Mouse (Mus musculus): ENCODE measurements around the gene Actg2.

The Actg2 gene

DNA sequence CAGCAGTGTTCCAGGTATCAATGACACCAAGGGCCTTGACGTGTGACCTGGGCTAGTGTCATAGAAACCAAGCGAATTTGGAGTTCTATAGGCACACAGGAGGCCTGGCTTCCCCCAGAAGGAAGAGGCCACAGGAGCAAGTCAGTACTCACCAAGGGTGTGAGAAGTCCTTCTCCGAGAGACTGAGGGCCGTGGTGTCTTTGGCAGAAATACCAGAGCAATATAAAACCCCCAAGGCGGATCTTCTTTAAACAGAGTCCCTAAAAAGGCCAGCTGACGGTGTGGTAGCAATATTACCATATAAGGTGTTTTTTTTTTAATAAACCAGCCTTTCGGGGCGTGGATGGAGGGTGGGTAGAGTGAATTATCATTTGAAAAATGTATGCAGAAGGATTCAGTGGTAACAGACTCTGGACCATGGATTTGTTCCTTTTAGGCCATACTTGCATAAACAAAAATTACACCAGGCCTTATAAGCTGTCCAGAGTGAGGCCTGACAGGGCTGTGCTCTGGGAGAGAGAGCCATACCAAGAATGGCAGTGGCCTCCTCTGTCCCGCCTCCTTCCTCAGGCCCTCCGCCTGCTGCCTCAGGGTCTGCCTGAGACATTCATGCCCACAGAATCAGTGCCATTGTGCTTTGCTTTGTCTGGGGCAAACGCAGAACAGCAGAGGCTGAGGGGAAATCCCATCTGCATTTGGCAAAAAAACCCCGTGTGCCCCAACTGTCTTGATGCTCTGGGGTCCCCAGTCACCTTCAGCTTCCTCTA lies at the start of gene Actg2:
Gene Actg2, minus strand, starts transcription at position 238 of the 767 bp plus-strand sequence.
- no peak for DNase-seq

- DNase-seq, result peak; percentile 21
Observed at GRCm38 (mm10) chr6:83585328-83585727, 49.3 kb upstream of the Actg2 start.

- DNase-seq, result no peak
Observed at GRCm38 (mm10) chr6:83583591-83583990, 47.5 kb upstream of the Actg2 start.

DNA sequence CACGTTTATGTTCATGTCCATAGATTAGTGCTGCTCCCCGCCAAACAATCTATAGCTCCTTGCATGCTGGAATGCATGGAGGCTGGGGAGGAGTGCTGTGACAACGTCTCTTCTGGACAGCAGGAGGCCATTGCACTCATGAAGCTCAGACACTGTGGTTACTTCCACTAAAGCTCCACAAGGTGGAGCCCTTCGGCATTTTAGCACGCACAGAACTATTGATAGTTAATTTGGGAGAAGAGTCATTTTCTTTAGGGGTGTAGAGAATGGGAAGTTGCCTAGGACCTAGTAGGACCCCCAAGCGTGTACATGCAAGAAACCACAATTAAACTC lies 46.8 kb upstream of the Actg2 start:
- DNase-seq, result peak; percentile 42

- no peak for DNase-seq
Observed at GRCm38 (mm10) chr6:83582135-83582937, 46.3 kb upstream of the Actg2 start.

DNA sequence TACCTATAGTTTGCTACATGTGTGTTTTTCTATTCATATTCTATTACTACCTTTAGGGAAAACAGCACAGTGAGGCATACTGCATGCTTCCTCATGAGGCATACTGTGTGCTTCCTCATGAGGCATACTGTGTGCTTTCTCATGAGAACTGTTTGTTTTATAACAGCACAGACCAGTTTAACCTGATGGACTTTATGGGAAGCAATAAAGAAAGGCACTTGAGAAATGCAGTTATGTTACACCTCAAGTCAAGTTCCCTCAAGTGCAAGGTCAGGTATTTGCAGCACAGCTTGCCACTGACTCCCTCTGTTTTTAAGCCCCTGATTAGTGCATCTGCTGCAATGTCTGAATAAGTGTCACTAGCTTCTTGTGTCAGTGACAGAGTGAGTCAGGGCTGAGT lies 41.5 kb upstream of the Actg2 start:
- no peak for DNase-seq

- DNase-seq, result no peak
Observed at GRCm38 (mm10) chr6:83575609-83576008, 39.5 kb upstream of the Actg2 start.

DNA sequence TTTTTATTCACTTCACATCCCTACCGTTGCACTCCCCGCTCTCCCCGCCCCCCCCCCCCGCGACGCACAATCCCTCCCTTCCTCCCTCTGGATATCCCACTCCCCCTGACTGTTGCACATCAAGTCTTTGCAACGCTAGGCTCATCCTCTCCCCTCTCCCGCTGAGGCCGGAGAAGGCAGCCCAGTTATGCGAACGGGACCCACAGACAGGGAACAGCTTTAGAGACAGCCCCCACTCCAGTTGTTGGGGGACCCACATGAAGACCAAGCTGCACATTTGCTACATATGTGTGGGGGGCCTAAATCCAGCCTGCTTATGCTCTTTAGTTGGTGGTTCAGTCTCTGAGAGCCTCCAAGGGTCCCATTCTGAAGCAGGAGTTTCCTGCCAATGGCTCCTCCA lies 36.6 kb upstream of the Actg2 start, which contains the start of gene Stambp:
Gene Stambp, minus strand, starts transcription at position 59 of the 400 bp plus-strand sequence.
- DNase-seq, result no peak

DNA sequence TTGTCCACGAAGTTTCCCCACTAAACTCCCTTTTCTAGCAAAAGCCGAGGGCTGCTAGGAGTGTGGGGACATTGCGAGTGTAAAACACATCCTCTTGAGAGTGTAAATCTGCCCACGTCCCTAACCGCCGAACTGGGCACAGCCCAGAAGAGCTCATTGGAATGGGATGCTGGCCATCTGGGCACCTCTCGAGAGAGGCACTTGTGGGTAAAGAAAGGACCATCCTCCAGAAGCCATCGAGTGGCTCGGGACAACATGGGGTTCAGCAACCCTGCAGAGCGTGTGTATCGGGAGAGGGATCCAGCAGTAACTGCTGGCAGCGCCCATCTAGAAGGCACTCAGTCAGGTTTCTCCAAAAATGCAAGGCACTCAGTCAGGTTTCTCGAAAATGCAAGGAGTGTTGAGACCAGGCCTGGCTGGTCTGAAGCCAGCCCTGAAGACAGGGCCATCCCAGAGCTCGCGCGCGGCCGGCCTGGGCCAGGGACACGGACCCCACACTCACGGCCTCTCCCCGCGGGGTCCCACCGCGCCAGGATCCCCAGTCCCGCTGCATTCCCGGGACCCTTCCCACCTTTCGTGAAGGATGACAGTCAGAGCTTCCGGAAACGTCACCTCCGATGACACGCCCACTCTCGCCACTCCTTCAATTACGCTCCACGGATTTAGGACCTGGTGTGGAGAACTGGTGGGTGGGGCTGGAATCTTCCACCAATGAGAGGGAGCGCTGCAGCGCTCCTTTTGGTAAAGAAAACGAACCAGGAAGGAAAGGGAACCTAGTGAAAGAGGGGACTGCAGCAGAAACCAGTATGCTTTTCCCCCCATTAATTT lies 36.0 kb upstream of the Actg2 start:
- peak; percentile 90 for DNase-seq

DNA sequence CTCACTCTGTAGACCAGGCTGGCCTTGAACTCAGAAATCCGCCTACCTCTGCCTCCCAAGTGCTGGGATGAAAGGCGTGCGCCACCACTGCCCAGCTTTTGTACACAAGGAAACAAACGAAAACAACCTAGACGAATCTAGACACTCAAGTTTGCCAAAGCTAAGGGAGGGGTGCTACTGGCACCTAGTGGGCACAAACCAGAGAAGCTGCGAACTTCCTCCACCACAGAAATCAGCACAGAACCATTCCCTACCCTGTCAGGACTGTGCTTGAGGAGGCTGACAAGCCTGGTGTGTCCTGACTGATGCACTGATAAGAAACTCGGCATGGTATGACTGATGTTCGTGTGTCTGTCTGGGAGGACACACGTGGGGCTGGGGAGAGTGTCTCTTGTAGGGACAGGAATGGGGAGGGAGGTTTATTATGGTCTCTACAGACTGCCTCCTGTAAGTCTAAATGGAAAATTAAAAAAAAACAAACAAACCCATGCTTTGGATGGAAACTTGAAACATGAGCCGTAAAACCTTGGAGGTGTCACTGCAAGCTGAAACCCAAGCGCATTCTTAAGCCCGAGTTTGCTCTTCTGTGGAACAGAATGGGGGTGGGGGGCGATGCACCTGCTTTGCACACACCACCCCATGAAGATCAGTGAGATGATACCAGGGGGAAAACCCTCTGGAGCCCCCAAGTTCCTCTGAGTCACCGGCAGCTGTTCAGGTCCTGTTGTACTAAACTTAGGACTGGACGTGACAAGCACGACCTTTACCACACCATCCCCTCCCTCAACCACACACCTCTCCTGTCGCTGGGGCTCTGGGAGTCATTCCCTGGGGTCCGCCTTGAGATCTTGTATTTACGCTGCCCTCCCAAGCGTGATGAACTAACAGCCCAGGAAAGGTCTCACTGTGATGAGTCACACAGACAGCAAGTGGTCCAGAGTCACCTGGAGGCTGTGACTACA lies 33.1 kb upstream of the Actg2 start:
- no peak for DNase-seq

DNA sequence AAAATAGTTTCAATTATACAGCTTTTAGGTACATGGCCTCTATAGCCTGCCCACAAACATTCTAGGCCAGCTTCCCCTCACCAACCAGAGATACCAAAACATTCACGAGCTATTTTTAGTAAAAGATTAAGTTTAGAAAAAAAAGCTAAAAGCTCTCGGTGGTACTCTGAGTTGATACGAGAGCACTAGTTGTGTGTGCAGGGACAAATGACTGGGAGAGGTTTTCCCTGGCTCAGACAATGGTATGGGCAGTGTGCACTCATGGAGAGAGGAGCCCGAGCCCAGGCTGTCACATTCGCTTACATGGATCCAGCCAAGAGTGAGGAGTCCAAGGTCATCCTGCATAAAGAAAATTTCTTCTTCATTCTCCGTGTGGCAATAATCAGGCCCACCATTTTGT lies 19.9 kb upstream of the Actg2 start:
- DNase-seq, result no peak

DNA sequence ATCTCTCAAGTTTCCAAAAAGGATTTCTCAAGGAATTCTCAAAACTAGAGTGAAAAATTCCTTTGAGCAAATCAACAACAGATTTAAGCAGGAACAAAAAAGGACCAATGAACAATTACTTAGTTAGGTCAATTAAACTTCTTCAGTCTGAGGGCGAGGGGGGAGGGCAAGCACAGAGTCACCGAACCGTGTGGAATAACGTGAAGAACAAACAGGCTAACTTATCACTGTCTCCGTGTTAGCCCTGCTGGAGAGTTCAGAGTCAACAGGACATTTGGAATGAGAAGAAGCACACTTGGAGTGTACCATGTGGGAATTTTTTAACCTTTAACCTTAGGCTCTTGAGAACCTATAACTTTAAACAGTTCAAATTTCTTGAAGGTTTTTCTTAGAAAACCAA lies 12.3 kb upstream of the Actg2 start:
- no peak for DNase-seq

GRCm38 (mm10) chr6:83545778-83546177 lies 9.7 kb upstream of the Actg2 start:
- DNase-seq, result no peak

GRCm38 (mm10) chr6:83541756-83542456 lies 5.8 kb upstream of the Actg2 start:
- DNase-seq, result peak; percentile 45

DNA sequence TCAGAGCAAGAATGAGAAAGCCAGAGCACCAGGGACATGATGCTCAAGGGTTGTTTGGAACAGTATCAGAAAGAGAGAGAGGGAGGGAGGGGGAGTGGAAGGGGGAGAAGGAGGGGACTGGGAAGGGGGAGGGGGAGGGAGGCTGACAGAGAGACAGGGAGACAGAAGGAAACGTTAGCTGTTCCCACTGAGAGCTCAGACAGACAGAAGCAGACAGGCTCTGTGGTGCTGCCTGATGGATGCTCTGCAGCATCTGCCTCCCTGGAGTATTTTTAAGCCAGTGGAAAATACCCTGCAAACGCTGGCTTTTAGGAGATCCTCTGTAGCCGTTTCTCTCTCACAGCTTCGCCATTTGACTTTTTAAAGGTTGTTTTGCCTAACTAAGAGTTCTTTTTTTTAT lies 4.0 kb upstream of the Actg2 start:
- peak; percentile 21 for DNase-seq

DNA sequence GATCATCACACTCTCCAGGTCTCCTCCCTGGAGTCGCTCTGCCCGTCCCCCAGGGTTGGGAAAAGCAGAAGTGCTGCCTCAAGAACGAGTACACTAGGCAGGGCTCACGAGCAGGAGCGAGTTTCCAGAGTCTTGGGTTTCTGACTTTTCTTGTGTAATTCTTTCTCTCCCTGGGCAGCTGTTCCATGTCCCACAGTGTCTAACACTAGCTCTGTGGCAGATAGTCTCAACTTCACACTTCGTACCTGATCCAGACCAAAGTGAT lies 662 bp upstream of the Actg2 start:
- DNase-seq, result no peak

- no peak for DNase-seq
Observed at GRCm38 (mm10) chr6:83532608-83533007, 3.5 kb downstream of the Actg2 start.

DNA sequence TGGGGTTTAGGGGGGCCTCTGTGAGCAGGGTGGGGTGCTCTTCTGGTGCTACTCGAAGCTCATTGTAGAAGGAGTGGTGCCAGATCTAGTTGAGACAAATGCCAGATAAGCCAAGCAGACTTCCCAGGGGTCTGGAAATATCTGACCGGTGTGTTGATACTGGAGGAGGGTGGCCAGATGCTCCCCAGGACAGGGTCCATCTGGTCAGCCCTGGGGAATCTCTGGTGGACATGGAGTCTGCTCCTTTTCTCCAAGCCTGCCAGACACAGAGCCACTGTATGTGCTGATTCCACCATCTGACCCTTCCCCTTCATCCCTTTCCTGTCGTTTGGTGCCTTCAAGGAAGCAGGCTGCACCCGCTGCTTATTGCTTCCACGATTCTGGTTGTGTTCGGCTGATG lies 12.9 kb downstream of the Actg2 start:
- DNase-seq, result no peak

DNA sequence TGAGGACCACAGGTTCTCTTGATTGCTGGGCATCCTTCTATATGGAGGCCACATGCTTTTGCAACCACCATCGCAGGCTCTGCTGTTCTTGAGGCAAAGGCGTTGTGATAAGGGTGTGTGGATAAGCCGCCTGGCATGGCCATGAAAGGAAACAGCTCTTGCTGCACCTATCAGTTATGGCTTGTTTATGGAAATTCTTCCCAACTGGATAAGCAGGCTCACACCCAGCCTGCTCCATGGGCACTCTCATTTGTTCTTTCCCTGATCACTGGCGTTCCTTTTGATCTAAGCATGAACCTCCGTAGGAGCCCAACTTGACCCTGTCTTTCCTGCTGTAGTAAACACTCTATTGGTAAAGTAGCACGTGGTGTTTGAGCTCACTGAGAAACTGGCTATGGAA lies 14.3 kb downstream of the Actg2 start:
- DNase-seq, result no peak

DNA sequence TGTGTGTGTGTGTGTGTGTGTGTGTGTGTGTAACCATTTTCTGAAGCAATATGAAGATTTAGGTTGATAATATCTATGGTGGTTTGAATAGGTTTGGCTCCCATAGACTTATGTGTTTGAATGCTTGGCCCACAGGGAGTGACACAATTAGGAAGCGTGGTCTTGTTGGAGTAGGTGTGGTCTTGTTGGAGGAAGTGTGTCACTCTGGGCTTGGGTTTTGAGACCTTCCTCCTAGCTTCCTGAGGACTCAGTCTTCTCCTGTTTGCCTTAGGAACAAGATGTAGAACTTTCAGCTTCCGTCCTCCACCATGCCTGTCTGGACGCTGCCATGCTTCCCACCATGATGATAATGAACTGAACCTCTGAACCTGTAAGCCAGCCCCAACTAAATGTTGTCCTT lies 17.4 kb downstream of the Actg2 start:
- no peak for DNase-seq

GRCm38 (mm10) chr6:83515172-83515571 lies 20.9 kb downstream of the Actg2 start:
- DNase-seq, result no peak

DNA sequence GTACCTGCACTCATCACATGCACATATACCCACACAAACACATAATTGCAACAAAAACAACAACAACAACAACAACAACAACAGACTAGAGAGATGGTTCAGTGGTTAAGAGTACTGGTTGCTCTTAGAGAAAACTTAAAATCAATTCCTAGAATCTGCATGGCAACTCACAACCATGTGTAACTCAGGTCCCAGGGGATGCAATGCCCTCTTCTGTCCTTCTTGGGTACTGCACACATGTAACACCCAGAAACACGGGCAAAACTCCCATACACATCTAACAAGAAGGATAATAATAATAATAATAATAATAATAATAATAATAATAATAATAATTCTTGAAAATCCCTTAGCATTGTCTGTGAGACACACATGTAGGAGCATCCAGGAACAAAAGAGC lies 23.6 kb downstream of the Actg2 start:
- DNase-seq, result peak; percentile 81
